Mouse (Mus musculus) embryonic fibroblast, embryonic 13.5 days (primary cell): ENCODE measurements around the gene Ugt1a10.

Experiments
- CTCF ChIP-seq: IDR thresholded peaks from 2 replicates; pipeline ENCODE4 v1.5.1; 2011; ENCODE audit warnings: mild to moderate bottlenecking, control low read depth, low read length, moderate library complexity, borderline replicate concordance; ENCODE audit not compliant: insufficient read depth
- POLR2A ChIP-seq: IDR thresholded peaks from 2 replicates; pipeline ENCODE4 v1.6.1; 2011; ENCODE audit warnings: low read depth, mild to moderate bottlenecking, control low read depth, low read length, moderate library complexity

- no peak for TF ChIP-seq POLR2A
- no peak for TF ChIP-seq CTCF
Observed at GRCm38 (mm10) chr1:88222216-88222615, 167.0 kb downstream of the Ugt1a10 start.
